Mouse (Mus musculus) midbrain, embryonic 12.5 days (tissue): ENCODE measurements around the gene Sit1. TPM values are rescaled to one million over a fixed set of nuclear protein-coding genes. Genes with fewer than 3 reads are reported as not detected.

Experiments
- ATAC-seq: fragments of 200-750 bp; cut with Nextera tagmentation; 2 replicates; pipeline ENCODE4 v1.8.0; 2017; ENCODE audit warnings: low read depth, moderate TSS enrichment, moderate library complexity; ENCODE audit not compliant: low FRiP score
- H3K27ac ChIP-seq: fragments of 300-500 bp; sonication (generic); replicated peaks from 2 replicates; pipeline ENCODE4 v1.5.1; 2016; ENCODE audit warnings: mild to moderate bottlenecking
- H3K27me3 ChIP-seq: fragments of 300-500 bp; sonication (generic); 2 replicates; pipeline ENCODE4 v1.6.1; 2016; ENCODE audit warnings: mild to moderate bottlenecking
- H3K36me3 ChIP-seq: fragments of 300-500 bp; sonication (generic); 2 replicates; pipeline ENCODE4 v1.6.1; 2016
- H3K4me1 ChIP-seq: fragments of 300-500 bp; sonication (generic); 2 replicates; pipeline ENCODE4 v1.6.1; 2016
- H3K4me2 ChIP-seq: fragments of 300-500 bp; sonication (generic); replicated peaks from 2 replicates; pipeline ENCODE4 v1.6.1; 2016; ENCODE audit warnings: mild to moderate bottlenecking, moderate library complexity
- H3K4me3 ChIP-seq: fragments of 300-500 bp; sonication (generic); 2 replicates; pipeline ENCODE4 v1.5.1; 2016; ENCODE audit warnings: mild to moderate bottlenecking
- H3K9ac ChIP-seq: fragments of 300-500 bp; sonication (generic); replicated peaks from 2 replicates; pipeline ENCODE4 v1.6.1; 2016; ENCODE audit warnings: mild to moderate bottlenecking, moderate library complexity
- H3K9me3 ChIP-seq: fragments of 300-500 bp; sonication (generic); 2 replicates; pipeline ENCODE4 v1.6.1; 2016; ENCODE audit warnings: mild to moderate bottlenecking
- WGBS: fragments of 180-500 bp; shearing (Covaris S2); methylation state at CpG from one replicate; pipeline ENCODE4 v1.1.7; 2016; 5-methylcytosine and 5-hydroxymethylcytosine counted together
- polyA plus RNA-seq: library from polyadenylated mRNA; unstranded; fragments of >200 nt; fragmentation: Nextera tagmentation; extraction: Ambion mirVana; gene quantifications from 2 replicates; pipeline ENCODE4 v1.2.1, GENCODE M21; 2016

Sit1 gene
- not detected in 2 replicates for polyA plus RNA-seq

DNA sequence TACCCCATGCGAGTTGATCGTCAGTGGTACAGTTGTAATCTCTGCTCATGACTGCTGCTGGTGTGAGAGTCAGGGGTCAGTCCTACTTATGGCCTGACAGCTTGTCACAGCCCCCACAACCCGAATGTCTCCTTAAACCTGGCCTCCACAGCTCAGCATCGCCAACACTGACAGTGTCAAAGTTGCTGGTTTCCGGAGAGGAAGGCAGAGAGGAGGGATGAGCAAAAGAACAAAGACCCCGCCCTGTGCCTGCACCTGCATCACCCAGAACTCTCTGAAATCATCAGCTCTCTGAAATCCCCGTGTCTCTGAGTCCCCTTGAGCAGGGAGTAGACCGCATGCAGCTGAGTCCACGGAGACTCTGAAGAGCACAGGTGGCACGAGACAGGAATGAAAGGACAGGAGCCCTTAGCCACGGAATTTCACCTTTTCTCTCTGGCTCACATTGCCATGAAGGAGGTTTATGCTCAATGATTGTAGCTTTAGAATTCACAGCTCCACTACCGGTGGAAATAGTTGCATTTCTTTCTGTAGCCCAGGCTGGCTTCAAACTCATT lies at the start of gene Sit1:
Sit1 (minus strand) TSS at position 200 of the 557 bp plus-strand sequence.
- Histone ChIP-seq H3K27me3 (0 out of 2 replicates have a peak, but pooled peaks cover 4% of the 10 kb centered on the region), H3K4me2 (no peak within 1 kb of the TSS), H3K27ac (no peak within 1 kb of the TSS), H3K4me3 (no peak within 1 kb of the TSS), H3K9ac (no peak within 1 kb of the TSS), H3K36me3 (no peaks in the 10 kb centered on the region), H3K9me3 (no peaks in the 10 kb centered on the region), H3K4me1 (no peaks in the 10 kb centered on the region)
- WGBS: 61% methylated on average over 12 of the region's 12 CpGs
- no peak for ATAC-seq

DNA sequence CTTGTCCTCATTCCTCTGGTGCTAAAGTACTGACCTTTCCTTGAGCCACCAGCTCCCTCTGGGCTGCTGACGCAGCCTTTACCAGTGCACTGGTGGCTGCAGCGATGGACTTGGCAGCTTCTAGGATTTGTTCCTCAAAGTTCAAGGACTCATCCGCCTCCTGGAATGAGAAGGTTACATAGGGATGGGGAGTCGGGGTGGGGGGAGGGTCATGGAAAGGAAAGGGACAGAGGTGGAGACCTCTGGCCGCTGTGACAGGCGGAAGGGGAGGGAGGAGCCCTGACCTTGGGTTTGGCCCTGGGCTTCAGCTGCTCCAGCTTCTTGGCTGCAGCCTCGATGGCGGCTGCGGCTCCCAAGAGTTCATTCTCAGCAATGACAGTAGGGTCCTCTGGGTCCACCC lies 49.7 kb upstream of the Sit1 start:
- Histone ChIP-seq H3K4me3 (no peak overlapping the region), H3K9ac (no peak overlapping the region), H3K27me3 (no peaks in the 10 kb centered on the region), H3K4me2 (no peak overlapping the region), H3K4me1 (no peaks in the 10 kb centered on the region), H3K27ac (no peak overlapping the region), H3K36me3 (peaks cover 73% of the 10 kb centered on the region), H3K9me3 (no peaks in the 10 kb centered on the region)
- ATAC-seq: no peak
- WGBS: 88% methylated on average over 9 of the region's 9 CpGs

DNA sequence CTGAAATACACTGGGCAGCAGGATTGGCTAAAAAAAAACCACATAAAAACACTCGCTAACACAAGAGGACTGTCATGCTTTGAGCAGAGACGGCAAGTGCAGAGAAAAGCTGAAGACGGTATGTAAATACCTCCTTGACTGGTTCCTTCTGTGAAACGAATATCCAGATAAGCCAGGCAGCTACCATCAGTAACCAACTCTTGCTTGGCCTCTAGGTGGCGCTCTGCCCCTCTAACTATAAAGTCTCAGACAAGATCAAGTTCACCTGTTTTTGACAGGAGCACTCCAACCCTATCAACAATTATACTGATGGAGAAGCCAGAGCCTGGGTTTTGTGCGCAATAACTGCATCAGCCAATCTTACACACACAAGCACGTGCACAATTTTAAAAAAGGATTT lies 47.0 kb upstream of the Sit1 start:
- no peak overlapping the region for H3K4me3 ChIP-seq
- peaks cover 47% of the 10 kb centered on the region for H3K36me3 ChIP-seq
- H3K4me2 ChIP-seq: no peak overlapping the region
- no peak overlapping the region for H3K9ac ChIP-seq
- ATAC-seq: no peak
- H3K4me1 ChIP-seq: no peaks in the 10 kb centered on the region
- whole genome bisulfite sequencing: 27% methylated on average over 7 of the region's 7 CpGs
- H3K27ac ChIP-seq: no peak overlapping the region
- peaks cover under 1% of the 10 kb centered on the region for H3K27me3 ChIP-seq
- H3K9me3 ChIP-seq: 0 out of 2 replicates have a peak, but pooled peaks cover 4% of the 10 kb centered on the region

DNA sequence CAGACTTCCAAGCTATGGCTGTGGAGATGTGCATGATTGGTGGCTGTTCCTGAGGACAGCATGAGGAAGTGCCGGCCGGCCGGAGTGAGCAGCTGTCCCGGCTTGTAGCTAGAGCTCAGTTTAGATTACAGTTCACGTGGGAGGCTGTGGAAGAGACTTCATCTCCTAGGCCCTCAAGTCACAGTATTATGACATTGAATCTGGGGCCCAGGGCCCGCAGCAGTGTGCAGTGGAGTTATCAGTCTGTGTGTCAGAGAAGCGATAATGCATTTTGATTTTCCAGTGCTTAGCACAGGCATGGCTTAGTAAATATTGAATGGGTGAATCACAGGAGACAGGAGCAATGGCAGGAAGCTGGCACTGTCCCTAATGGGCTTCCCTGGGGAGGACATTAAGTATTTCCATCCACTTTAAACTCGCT lies 46.6 kb upstream of the Sit1 start:
- H3K9ac ChIP-seq: no peak overlapping the region
- no peak for ATAC-seq
- H3K27me3 ChIP-seq: peaks cover 6% of the 10 kb centered on the region
- peaks cover 42% of the 10 kb centered on the region for H3K36me3 ChIP-seq
- H3K27ac ChIP-seq: no peak overlapping the region
- no peak overlapping the region for H3K4me3 ChIP-seq
- 72% methylated on average over 8 of the region's 8 CpGs for WGBS
- H3K4me1 ChIP-seq: no peaks in the 10 kb centered on the region
- H3K4me2 ChIP-seq: no peak overlapping the region
- 0 out of 2 replicates have a peak, but pooled peaks cover 4% of the 10 kb centered on the region for H3K9me3 ChIP-seq

DNA sequence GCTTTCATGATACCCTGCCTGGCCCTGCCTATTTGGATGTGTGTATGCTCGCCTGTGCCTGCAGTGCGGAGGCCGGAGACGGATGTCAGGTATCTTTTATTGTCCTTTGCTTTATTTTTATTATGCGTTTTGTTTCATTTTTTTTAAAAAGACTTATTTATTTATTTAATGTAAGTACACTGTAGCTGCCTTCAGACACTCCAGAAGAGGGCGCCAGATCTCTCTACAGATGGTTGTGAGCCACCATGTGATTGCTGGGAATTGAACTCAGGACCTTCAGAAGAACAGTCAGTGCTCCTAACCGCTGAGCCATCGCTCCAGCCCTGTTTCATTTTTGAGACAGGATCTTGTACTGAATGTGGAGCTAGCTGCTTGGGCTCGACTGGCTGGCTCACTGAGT lies 45.0 kb upstream of the Sit1 start:
- Histone ChIP-seq H3K27ac (no peak overlapping the region), H3K9me3 (0 out of 2 replicates have a peak, but pooled peaks cover 4% of the 10 kb centered on the region), H3K36me3 (peaks cover 26% of the 10 kb centered on the region), H3K27me3 (peaks cover 22% of the 10 kb centered on the region), H3K4me1 (peaks cover 13% of the 10 kb centered on the region), H3K4me2 (no peak overlapping the region), H3K4me3 (no peak overlapping the region), H3K9ac (no peak overlapping the region)
- no peak for ATAC-seq
- WGBS: 79% methylated on average over 9 of the region's 9 CpGs

DNA sequence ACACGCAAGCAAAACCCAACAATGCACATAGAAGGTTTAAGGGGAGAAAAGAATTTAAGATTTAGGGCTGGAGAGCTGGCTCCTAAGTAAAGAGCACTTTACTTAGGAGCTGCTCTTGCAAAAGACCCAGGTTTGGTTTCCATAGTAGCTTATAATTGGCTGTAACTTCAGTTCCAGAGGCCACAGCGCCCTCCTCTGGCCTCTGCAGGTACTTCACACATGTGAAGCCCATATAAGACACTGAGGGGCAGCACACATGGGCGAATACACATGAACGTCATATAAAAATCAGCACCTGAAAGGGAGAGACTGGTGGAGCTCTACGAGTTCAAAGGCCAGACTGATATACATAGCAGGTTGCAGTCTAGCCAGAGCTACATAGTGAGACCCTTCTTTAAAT lies 44.3 kb upstream of the Sit1 start:
- H3K4me1 ChIP-seq: peaks cover 19% of the 10 kb centered on the region
- WGBS: 68% methylated on average over 5 of the region's 5 CpGs
- peaks cover 20% of the 10 kb centered on the region for H3K36me3 ChIP-seq
- no peak for ATAC-seq
- no peak overlapping the region for H3K27ac ChIP-seq
- peaks cover 28% of the 10 kb centered on the region for H3K27me3 ChIP-seq
- no peak overlapping the region for H3K4me3 ChIP-seq
- H3K4me2 ChIP-seq: no peak overlapping the region
- H3K9me3 ChIP-seq: 0 out of 2 replicates have a peak, but pooled peaks cover 4% of the 10 kb centered on the region
- H3K9ac ChIP-seq: no peak overlapping the region

DNA sequence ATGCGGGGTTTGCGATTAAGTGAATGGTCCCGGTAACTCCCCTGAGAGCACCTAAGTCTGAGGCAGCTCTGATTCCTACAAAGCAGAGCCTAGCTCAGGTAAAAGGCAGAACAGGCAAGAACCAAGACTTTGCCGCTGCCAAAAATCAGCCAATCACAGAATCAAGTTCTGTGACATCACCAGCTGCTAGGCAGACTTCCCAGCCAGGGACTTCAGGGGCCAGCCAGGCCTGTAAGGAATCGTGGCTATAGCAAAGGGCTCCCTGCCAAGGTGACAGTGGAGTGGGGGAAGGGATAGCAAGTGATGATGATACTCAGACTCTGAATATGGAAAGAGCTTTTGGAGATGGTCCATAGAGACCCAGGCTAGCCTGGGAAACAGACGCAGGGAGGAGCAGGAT lies 36.4 kb upstream of the Sit1 start:
- no peak overlapping the region for H3K9ac ChIP-seq
- no peak overlapping the region for H3K27ac ChIP-seq
- peaks cover 32% of the 10 kb centered on the region for H3K4me1 ChIP-seq
- no peaks in the 10 kb centered on the region for H3K36me3 ChIP-seq
- H3K4me3 ChIP-seq: no peak overlapping the region
- peak overlapping the region; percentile 36; the same call in 1 of the 2 replicates for H3K4me2 ChIP-seq
- 15% methylated on average over 6 of the region's 6 CpGs for WGBS
- H3K9me3 ChIP-seq: no peaks in the 10 kb centered on the region
- ATAC-seq: peak; percentile 53; the same call in 1 of the 2 replicates
- peaks cover 65% of the 10 kb centered on the region for H3K27me3 ChIP-seq

DNA sequence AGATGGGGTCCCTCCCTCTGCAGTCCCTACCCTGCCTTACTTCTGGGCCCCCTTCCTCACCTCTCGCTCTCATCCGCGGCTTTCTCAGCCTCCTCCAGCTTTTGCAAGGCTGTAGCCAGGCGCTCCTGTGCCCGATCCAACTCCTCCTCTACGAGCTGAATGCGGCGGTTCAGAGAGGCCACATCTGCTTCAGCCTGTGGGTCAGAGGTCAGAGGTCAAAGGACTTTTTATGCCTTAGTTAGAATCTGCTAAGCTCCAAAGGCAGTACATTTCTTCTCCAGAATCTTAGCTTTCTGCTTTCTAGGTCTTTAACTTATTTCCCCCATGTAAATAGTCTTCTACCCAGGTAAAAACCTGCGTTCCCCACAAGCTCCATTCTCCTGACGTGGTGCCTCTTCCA lies 36.0 kb upstream of the Sit1 start:
- Histone ChIP-seq H3K27me3 (peaks cover 61% of the 10 kb centered on the region), H3K4me3 (no peak overlapping the region), H3K36me3 (no peaks in the 10 kb centered on the region), H3K9ac (no peak overlapping the region), H3K4me1 (peaks cover 30% of the 10 kb centered on the region), H3K27ac (no peak overlapping the region), H3K4me2 (peak overlapping the region; percentile 36; the same call in 1 of the 2 replicates), H3K9me3 (no peaks in the 10 kb centered on the region)
- no peak for ATAC-seq
- 12% methylated on average over 10 of the region's 10 CpGs for WGBS

DNA sequence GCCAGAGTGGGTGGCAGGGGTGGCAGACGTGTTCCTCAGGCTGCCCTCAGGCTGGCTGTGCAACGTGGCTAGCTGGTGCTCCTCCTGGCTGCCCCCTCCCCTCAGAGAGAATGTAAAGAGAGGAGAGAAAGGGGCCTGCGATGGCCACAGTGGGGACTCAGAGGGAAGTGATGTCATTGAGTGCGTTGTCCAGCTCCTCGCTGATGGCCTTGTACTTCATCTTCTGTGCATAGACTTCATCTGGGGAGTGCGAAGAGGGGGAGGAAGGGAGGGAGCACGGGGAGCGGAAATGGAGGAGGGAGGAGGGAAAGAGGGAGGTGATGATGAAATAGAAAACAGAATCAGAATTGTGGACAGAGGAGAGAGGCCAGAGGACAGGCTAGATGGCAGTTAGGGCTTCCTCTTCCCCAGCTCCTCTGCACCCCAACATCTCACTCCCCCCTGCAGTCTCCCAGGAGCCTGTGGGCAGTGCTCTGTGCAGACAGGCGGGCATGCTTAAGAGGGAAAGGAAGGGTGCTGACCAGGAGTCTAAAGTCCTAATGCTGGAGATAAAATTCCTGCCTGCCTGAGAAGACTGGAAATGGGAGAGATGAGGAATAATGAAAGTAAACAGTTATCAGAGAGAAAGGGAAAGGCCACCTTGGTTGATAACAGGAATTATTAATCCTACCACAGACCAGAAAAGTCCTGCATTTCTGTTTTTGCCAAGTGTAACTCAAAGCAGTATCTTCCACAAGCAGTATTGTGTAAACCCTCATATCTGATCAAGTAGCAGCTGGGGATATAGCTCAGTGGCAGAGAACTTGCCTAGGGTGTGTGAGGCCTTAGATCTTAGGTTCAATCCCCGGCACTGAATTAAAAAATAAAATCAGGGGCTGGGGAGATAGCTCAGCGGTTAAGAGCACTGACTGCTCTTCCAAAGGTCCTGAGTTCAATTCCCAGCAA lies 32.5 kb upstream of the Sit1 start:
- H3K4me3 ChIP-seq: no peak overlapping the region
- no peak for ATAC-seq
- no peak overlapping the region for H3K4me2 ChIP-seq
- no peak overlapping the region for H3K9ac ChIP-seq
- H3K36me3 ChIP-seq: no peaks in the 10 kb centered on the region
- peaks cover 34% of the 10 kb centered on the region for H3K27me3 ChIP-seq
- WGBS: 70% methylated on average over 11 of the region's 11 CpGs
- H3K4me1 ChIP-seq: peaks cover 12% of the 10 kb centered on the region
- no peaks in the 10 kb centered on the region for H3K9me3 ChIP-seq
- H3K27ac ChIP-seq: no peak overlapping the region

DNA sequence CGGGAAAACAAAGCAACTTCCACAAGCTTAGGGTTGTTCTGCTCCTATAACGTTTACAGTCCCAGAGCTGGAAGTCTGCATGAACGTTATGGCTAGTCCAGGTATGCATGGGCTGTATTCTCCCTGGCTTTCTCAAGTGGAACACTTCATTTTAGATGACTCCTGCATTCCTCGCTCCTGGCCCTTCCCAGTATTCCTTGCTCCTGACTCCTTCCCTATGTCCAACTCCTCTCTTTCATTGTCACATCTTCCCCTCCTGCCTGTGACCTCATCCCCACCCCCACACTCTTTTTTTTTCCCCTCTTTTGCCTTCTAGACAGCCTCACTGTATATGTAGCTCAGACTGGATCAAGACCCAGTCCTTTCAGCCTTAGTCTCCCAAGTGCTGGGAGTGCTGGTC lies 30.3 kb upstream of the Sit1 start:
- H3K27me3 ChIP-seq: peaks cover 33% of the 10 kb centered on the region
- ATAC-seq: no peak
- H3K9ac ChIP-seq: no peak overlapping the region
- no peak overlapping the region for H3K27ac ChIP-seq
- H3K4me1 ChIP-seq: peaks cover 12% of the 10 kb centered on the region
- no peaks in the 10 kb centered on the region for H3K36me3 ChIP-seq
- no peaks in the 10 kb centered on the region for H3K9me3 ChIP-seq
- no peak overlapping the region for H3K4me3 ChIP-seq
- 76% methylated on average over 4 of the region's 4 CpGs for WGBS
- no peak overlapping the region for H3K4me2 ChIP-seq

DNA sequence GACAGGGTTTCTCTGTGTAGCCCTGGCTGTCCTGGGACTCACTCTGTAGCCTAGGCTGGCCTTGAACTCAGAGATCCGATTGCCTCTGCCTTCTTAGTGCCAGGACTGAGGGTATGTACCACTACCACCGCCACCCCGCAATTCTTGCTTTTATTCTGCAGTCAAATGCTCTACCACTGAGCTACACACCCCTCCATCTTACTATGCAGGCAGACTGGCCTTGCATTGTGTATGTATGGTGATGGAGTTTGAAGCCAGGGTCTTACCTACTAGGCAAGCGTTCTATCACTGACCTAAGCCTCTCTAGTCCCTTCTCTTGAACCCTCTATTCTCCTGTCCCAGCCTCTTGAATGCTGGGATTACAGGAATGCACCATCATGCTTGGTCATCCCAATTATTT lies 29.8 kb upstream of the Sit1 start:
- ATAC-seq: no peak
- Histone ChIP-seq H3K27me3 (peaks cover 33% of the 10 kb centered on the region), H3K4me1 (peaks cover 12% of the 10 kb centered on the region), H3K4me2 (no peak overlapping the region), H3K27ac (no peak overlapping the region), H3K4me3 (no peak overlapping the region), H3K36me3 (no peaks in the 10 kb centered on the region), H3K9me3 (no peaks in the 10 kb centered on the region), H3K9ac (no peak overlapping the region)
- WGBS: 94% methylated on average over 4 of the region's 4 CpGs

DNA sequence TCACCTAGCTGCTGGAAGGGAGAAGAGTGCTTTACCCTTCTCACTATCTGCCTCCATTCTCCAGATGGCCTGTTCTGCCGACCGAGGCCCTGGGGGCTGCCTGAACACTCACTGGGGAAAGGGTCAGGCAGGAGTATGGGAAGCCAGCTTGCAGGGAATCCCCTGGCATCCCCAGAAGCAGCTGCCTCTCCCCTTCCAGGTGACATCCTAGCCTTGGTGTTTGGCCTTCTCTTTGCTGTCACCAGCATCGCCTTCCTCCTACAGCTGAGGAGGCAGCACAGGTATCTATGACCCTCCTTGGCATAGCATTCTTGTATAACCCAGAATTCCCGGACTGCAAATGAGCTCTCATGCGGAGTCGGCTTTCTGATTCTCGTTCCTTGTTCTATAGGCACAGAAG lies 29.1 kb upstream of the Sit1 start:
- Histone ChIP-seq H3K27ac (no peak overlapping the region), H3K27me3 (peaks cover 34% of the 10 kb centered on the region), H3K9ac (no peak overlapping the region), H3K4me3 (no peak overlapping the region), H3K4me1 (peaks cover 18% of the 10 kb centered on the region), H3K36me3 (no peaks in the 10 kb centered on the region), H3K4me2 (no peak overlapping the region), H3K9me3 (no peaks in the 10 kb centered on the region)
- no peak for ATAC-seq
- 69% methylated on average over 7 of the region's 7 CpGs for WGBS
